Mouse (Mus musculus) spleen, embryonic (tissue): Measurements from ENCODE around the gene Mrpl38.
"Not testable (repeated sequence)": the region's sequence is repeated elsewhere in the genome, so short reads cannot be mapped to it uniquely, and the experiment has no call there.

Source experiments
- CTCF ChIA-PET: fragments of 350-600 bp; sonication (Branson Sonifier 250); formaldehyde crosslinking; loops from one replicate; lab custom pipeline; 2022; lab: Charles Lee

Gene Mrpl38

GRCm38 (mm10) chr11:116096213-116097108, 42.2 kb downstream of the Mrpl38 start:
- CTCF ChIA-PET = interaction anchor here (0.6 kb wide), 1 partner anchor 103 kb away, joined by 3 read pairs; no protein-coding TSS in a partner anchor

GRCm38 (mm10) chr11:116095573-116095972, 43.1 kb downstream of the Mrpl38 start:
- CTCF ChIA-PET = interaction anchor here (0.6 kb wide), 1 partner anchor 104 kb away, joined by 3 read pairs; no protein-coding TSS in a partner anchor

- CTCF ChIA-PET = no interaction called here
These were observed 44.7 kb downstream of the Mrpl38 start for GRCm38 (mm10) chr11:116093771-116094565.

- CTCF ChIA-PET = not testable (repeated sequence)
These were observed 45.7 kb downstream of the Mrpl38 start for GRCm38 (mm10) chr11:116092959-116093358.

GRCm38 (mm10) chr11:116091591-116091990, 47.1 kb downstream of the Mrpl38 start:
- CTCF ChIA-PET = interaction anchor here (0.7 kb wide), 1 partner anchor 530 kb away, joined by 3 read pairs; no protein-coding TSS in a partner anchor

GRCm38 (mm10) chr11:116089545-116089944, 49.1 kb downstream of the Mrpl38 start:
- CTCF ChIA-PET = interaction anchor here (0.6 kb wide), 1 partner anchor 1374 kb away, joined by 19 read pairs; no protein-coding TSS in a partner anchor

- CTCF ChIA-PET = interaction anchor here (0.7 kb wide), 1 partner anchor 52 kb away, joined by 3 read pairs; no protein-coding TSS in a partner anchor
These were observed 49.8 kb downstream of the Mrpl38 start for GRCm38 (mm10) chr11:116088741-116089394.

- CTCF ChIA-PET = no interaction called here
These were observed 50.5 kb downstream of the Mrpl38 start for GRCm38 (mm10) chr11:116088188-116088587.

GRCm38 (mm10) chr11:116087194-116088130, 51.2 kb downstream of the Mrpl38 start:
- CTCF ChIA-PET = no interaction called here

- CTCF ChIA-PET = interaction anchor here (0.6 kb wide), 1 partner anchor 12 kb away, joined by 4 read pairs; no protein-coding TSS in a partner anchor
These were observed 52.1 kb downstream of the Mrpl38 start, which contains the start of gene Wbp2 for GRCm38 (mm10) chr11:116086258-116087193. Gene Wbp2, minus strand, starts transcription at chr11:116086995.

- CTCF ChIA-PET = no interaction called here
These were observed 54.5 kb downstream of the Mrpl38 start for GRCm38 (mm10) chr11:116084166-116084565.

- CTCF ChIA-PET = no interaction called here
These were observed 55.5 kb downstream of the Mrpl38 start for GRCm38 (mm10) chr11:116083096-116083672.
